Mouse (Mus musculus) erythroblast, embryonic 14.5 days (primary cell): Measurements from ENCODE around the gene Mapk7. TPM values are rescaled to one million over a fixed set of nuclear protein-coding genes. Genes with fewer than 3 reads are reported as not detected.

Experiments used
- H3K27me3 ChIP-seq: 2 replicates; pipeline ENCODE4 v1.6.1; 2012; ENCODE audit warnings: inconsistent platforms; ENCODE audit not compliant: control insufficient read depth
- H3K36me3 ChIP-seq: 2 replicates; pipeline ENCODE4 v1.6.1; 2012; ENCODE audit warnings: mild to moderate bottlenecking, inconsistent platforms; ENCODE audit not compliant: control insufficient read depth
- H3K4me1 ChIP-seq: 2 replicates; pipeline ENCODE4 v1.6.1; 2012; ENCODE audit warnings: inconsistent platforms; ENCODE audit not compliant: control insufficient read depth
- H3K4me3 ChIP-seq: replicated peaks from 2 replicates; pipeline ENCODE3; 2012; ENCODE audit warnings: moderate library complexity, mild to moderate bottlenecking, inconsistent platforms
- H3K9me3 ChIP-seq: 2 replicates; pipeline ENCODE4 v1.6.1; 2012; ENCODE audit warnings: low read length, inconsistent platforms, mixed read lengths; ENCODE audit not compliant: control insufficient read depth
- GATA1 ChIP-seq: IDR thresholded peaks from 2 replicates; pipeline ENCODE4 v1.6.1; 2012; ENCODE audit warnings: low read length, inconsistent platforms, mixed read lengths
- TAL1 ChIP-seq: IDR thresholded peaks from 3 replicates; pipeline ENCODE4 v1.6.1; 2012; ENCODE audit warnings: low read length, inconsistent platforms, mixed read lengths
- polyA plus RNA-seq: library from polyadenylated mRNA; stranded (reverse); fragments of >175 nt; gene quantifications from 2 replicates; pipeline ENCODE4 v1.2.3, GENCODE M21; 2012

Mapk7 gene
- polyA plus RNA-seq, 1 experiment, result 1.6 TPM

DNA sequence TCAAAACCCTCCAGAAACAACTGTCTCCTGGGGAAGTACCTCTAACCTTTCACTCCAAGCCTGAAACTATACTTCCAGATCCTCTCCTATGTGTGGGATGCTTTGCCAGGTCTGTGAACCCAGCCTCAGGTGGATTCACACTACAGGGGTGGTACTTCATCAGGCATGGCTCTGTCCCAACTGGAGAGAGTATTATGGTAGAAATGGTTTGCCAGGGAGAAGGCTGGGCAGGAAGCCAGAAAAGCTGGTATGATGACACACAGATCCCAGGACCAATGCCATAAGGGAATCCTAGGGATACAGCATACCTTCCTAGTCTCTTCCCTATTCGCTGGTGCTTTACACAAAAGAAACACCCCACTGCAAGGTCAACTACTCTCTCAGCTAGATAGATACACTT, 32.7 kb upstream of the Mapk7 start:
- Histone ChIP-seq H3K4me1 (no peaks in the 10 kb centered on the region), H3K9me3 (no peaks in the 10 kb centered on the region), H3K27me3 (no peaks in the 10 kb centered on the region), H3K4me3 (no peak overlapping the region), H3K36me3 (peaks cover 2% of the 10 kb centered on the region; the same call in 1 of the 2 replicates)
- TF ChIP-seq GATA1 (no peak), TAL1 (no peak)

DNA sequence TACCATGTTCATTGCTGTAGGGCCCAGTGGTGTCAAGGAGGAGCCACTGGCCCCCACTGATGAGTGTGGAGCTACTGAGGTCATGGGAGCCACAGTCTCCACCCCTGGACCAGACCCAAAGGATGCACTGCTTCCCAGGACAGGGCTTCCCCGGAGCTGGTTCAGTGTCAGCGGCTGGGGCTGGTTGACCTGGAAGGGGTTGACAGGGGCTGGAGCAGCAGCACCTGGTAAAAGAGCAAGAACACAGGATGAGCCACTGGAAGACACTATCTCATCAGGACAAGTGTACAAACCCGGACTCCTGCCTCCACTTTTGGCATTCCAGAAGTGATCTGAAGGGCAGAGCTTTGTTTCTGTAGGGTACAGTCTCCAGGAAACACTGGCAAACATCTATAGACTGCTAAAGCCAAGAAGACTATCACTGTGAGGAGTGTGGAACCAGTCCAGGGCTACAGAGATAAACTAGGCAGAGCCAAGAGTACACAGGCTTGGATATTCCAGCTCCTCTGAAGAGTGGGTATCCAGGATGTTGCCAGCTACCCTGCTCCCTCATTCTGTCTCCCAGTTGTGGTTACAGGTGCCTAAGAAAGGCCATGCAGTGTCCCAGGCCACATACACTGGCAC, 25.4 kb upstream of the Mapk7 start:
- H3K4me1 ChIP-seq, result no peaks in the 10 kb centered on the region
- peaks cover 8% of the 10 kb centered on the region; the same call in 1 of the 2 replicates for H3K36me3 ChIP-seq
- no peak overlapping the region for H3K4me3 ChIP-seq
- TF ChIP-seq TAL1 (no peak), GATA1 (no peak)
- H3K9me3 ChIP-seq, result no peaks in the 10 kb centered on the region
- no peaks in the 10 kb centered on the region for H3K27me3 ChIP-seq

DNA sequence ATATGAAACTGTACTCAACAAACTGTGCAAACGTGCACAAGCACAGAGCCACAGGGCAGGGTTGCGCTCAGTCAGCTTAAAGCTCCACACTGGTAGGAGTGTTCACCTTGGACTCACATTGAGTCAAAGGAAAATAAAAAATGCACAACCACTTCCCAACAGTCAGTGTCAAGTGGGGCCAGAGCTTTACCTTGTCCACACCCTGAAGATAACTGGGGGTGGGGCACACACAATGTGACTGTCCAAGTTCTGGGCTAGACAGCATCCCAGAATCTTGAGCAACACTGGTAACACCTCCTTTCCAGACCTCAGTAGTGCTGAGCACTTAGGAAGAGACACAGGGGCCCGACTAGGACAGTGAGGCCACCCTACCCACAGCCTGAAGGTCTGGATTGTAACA, 24.7 kb upstream of the Mapk7 start:
- Histone ChIP-seq H3K9me3 (no peaks in the 10 kb centered on the region), H3K27me3 (no peaks in the 10 kb centered on the region), H3K36me3 (peaks cover 8% of the 10 kb centered on the region; the same call in 1 of the 2 replicates), H3K4me1 (no peaks in the 10 kb centered on the region), H3K4me3 (no peak overlapping the region)
- TF ChIP-seq TAL1, result no peak
- no peak for TF ChIP-seq GATA1

DNA sequence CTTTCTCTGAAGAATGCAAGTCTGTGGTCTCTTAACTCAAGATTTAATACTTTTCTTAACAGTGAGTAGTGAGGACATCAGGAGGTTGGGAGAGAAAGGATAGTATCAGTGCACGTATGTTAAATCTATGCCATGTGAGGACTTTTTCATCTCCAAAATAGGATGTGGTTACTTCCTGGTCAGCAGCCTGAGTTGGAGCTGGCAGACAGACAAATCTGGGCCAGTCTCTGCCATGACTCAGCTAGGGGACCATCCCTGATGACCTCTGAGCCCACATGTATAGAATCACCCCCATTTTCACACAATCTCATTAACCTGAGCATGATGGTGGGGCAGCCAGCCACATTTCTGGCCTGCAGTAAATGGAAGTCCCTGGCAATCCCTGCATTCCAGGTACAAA, 23.8 kb upstream of the Mapk7 start:
- Histone ChIP-seq H3K9me3 (no peaks in the 10 kb centered on the region), H3K36me3 (peaks cover 8% of the 10 kb centered on the region; the same call in 1 of the 2 replicates), H3K4me1 (no peaks in the 10 kb centered on the region), H3K4me3 (no peak overlapping the region), H3K27me3 (no peaks in the 10 kb centered on the region)
- TF ChIP-seq GATA1 (no peak), TAL1 (no peak)

DNA sequence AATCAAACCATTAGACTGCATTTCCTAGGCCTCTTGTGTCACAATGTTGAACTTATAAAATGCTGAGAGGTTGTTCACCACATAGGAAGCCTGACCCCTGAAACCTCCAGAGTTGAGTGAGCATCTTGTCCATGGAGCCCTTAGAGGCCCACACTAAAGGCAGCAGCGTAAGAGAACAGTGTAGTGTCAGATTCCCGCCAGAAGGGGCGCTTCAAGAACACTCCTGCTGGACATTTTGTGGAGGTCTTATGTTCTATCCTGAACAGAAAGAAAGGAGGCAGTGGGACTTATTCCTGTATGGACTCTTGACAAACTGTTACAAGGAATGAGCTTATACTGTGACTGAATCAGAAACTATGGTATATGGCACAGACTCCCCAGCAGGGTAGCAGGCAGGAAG, 20.7 kb upstream of the Mapk7 start:
- Histone ChIP-seq H3K9me3 (no peaks in the 10 kb centered on the region), H3K36me3 (peaks cover 3% of the 10 kb centered on the region; the same call in 1 of the 2 replicates), H3K27me3 (no peaks in the 10 kb centered on the region), H3K4me3 (no peak overlapping the region), H3K4me1 (no peaks in the 10 kb centered on the region)
- TF ChIP-seq GATA1 (no peak), TAL1 (no peak)

DNA sequence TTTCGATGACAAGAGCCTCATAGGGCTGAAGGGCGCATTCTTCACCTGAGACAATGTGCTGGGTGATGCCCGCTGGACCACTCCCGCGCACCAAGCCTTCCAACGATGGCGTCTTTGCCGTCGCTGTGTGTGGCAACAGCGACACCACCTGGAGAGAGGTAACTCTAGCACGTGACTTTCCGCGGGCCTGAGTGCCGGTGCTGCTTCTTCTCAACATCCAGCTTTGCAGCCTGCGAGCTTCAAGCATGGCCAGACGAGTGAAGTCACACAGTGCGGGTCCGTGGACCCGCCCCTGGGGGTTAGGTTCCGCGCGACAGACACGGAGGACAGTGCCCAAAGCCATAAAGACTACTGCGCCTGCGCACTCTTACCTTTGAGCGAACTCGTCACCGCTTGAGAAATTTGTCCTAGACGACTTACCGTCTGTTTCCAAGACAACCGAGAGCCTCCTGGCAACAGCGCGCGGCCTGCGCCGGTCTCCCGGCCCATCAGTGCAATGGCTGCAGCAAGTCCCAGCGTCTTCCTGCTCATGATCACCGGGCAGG, 10.6 kb upstream of the Mapk7 start, which contains the start of gene B9d1:
Gene B9d1, plus strand, starts transcription at position 432 of the 545 bp plus-strand sequence.
- TF ChIP-seq GATA1 (no peak), TAL1 (no peak)
- Histone ChIP-seq H3K9me3 (no peaks in the 10 kb centered on the region), H3K27me3 (no peaks in the 10 kb centered on the region), H3K36me3 (no peaks in the 10 kb centered on the region), H3K4me1 (peaks cover 16% of the 10 kb centered on the region), H3K4me3 (peak within 1 kb of the TSS; percentile 74)

DNA sequence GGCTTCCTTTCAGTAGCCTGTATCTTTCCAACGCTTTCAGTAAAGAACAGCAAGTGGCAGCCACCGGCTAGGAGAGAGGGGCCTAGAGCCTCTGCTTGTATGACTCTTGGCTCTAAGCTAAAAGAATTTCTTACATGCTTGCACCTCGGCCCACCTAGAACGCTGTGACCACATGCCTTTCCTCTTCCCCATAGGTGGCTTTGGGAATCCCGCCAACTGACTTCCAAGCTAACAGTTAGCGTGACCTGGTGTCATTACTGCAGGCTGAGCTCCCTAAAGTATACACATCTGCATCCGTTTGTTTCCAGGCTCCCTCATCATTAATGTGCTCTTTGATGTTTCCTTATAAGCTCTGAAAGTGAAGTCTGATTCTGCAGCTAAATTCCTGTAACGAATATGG, 9.7 kb upstream of the Mapk7 start:
- Histone ChIP-seq H3K4me3 (no peak overlapping the region), H3K36me3 (no peaks in the 10 kb centered on the region), H3K9me3 (no peaks in the 10 kb centered on the region), H3K4me1 (peaks cover 16% of the 10 kb centered on the region), H3K27me3 (no peaks in the 10 kb centered on the region)
- TF ChIP-seq GATA1 (no peak), TAL1 (no peak)

DNA sequence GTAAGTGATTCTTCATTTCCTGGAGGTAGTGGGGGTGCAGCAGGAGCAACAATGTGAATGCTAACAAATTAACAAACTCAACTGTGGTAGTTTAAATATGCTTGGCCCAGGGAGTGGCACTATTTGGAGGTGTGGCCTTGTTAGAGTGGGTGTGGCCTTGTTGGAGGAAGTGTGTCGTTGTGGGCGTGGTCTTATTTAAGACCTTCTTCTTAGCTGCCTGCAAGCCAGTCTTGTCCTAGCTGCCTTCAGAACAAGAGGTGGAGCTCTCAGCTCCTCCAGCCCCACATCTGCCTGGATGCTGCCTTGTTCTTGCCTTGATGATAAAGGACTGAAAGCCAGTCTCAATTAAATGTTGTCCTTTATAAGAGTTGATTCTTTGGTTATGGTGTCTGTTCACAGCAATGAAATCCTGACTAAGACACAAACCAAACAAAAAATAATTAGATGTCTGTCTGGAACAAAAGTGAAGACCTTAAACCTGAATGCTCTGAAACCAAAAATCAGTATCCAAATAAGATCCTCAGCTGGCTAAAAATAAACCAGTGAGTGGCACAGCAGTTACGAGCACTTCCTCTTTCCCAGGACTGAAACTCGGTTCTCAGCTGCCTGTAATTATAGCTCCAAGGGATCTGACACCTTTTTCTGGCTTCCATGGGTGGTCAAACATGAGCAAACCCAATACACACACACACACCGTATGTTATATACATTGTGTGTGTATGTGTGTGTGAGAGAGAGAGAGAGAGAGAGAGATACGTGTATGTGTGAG, 4.7 kb upstream of the Mapk7 start:
- Histone ChIP-seq H3K4me1 (peaks cover 13% of the 10 kb centered on the region), H3K4me3 (no peak overlapping the region), H3K9me3 (no peaks in the 10 kb centered on the region), H3K36me3 (no peaks in the 10 kb centered on the region), H3K27me3 (no peaks in the 10 kb centered on the region)
- TF ChIP-seq GATA1 (no peak), TAL1 (no peak)

DNA sequence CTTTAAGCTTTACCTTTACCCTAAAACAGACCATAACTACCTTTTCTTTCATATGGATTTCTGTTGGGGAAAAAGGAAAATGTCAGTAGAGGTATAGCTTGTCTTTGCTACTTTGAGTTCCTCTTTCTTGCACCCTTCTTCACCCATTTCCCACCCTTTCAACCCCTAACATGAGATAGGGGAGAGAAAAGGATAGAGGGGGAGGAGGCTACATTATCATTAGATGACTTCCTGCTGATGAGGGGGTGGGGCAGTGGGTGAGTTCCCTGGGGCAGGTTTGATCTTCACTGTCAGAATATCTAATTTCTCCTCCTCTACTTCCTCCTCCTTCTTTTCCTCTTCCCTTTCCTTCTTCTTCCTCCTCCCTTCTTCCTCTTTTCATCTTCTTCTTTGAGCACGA, 3.3 kb upstream of the Mapk7 start:
- Histone ChIP-seq H3K9me3 (no peaks in the 10 kb centered on the region), H3K4me1 (peaks cover 26% of the 10 kb centered on the region), H3K36me3 (peaks cover 3% of the 10 kb centered on the region; the same call in 1 of the 2 replicates), H3K27me3 (no peaks in the 10 kb centered on the region), H3K4me3 (no peak overlapping the region)
- no peak for TF ChIP-seq GATA1
- TF ChIP-seq TAL1, result no peak
